Mouse (Mus musculus) lung, adult 18-20 months (tissue): ENCODE measurements around the gene Eps8l1.

Source experiments
- DNase-seq, 2 experiments: peaks; one replicate each; pipeline ENCODE4 v3.0.0; 2022; ENCODE audit warnings: mixed read lengths in 2 of 2

Gene Eps8l1

GRCm38 (mm10) chr7:4509863-4510608 is 49.6 kb downstream of the Eps8l1 start:
- DNase-seq, result peak; percentile 77 to 80

GRCm38 (mm10) chr7:4511489-4512224 is 51.2 kb downstream of the Eps8l1 start:
- DNase-seq, result peak in 1 of 2 experiments; percentile 41

DNA sequence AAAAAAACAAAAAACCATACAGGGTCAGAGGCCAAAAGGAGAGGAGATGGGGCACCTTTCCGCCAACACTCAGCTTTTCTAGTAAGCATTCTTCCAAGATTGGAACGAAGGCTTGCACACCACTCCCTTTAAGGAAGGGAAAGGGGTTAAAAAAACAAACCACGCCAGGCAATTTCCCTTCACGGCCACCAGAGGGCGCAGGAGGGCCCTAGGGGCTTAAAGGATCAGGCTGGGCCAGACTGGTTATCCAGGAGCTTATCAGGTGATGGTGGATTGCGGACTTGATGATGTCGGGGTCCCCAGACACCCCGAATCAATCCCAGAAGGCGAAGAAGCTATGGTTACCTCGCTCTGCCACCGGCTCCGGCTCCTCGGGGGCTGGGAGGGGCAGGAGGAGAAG is 52.8 kb downstream of the Eps8l1 start:
- peak in 1 of 2 experiments; percentile 39 for DNase-seq

GRCm38 (mm10) chr7:4513829-4514712 is 53.6 kb downstream of the Eps8l1 start:
- no peak for DNase-seq

DNA sequence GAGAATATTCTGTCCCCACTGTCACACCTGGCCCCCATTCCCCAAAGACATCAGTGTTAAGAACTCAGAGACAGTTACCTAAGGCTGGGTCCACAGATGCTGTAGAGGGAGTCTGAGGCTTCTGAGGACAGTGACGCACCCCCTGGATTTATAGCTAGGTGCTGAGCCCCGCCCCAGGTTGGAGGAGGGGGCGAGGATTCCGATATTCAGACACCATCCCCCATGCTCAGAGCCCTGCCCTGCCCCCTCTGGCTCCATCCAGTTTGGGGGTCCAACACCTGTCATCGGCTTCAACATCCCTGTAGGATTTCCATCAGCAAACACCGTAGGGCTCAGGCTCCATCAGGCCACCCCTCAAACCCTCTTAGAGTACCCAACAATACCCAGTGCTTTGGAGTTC is 55.4 kb downstream of the Eps8l1 start:
- DNase-seq, result no peak

- no peak for DNase-seq
Observed at GRCm38 (mm10) chr7:4516332-4517050, 56.0 kb downstream of the Eps8l1 start, which contains the start of gene Tnnt1. Tnnt1 (minus strand) TSS chr7:4516382.

GRCm38 (mm10) chr7:4518487-4518886 is 58.0 kb downstream of the Eps8l1 start:
- DNase-seq, result no peak

GRCm38 (mm10) chr7:4521231-4522003 is 60.9 kb downstream of the Eps8l1 start:
- DNase-seq, result no peak

DNA sequence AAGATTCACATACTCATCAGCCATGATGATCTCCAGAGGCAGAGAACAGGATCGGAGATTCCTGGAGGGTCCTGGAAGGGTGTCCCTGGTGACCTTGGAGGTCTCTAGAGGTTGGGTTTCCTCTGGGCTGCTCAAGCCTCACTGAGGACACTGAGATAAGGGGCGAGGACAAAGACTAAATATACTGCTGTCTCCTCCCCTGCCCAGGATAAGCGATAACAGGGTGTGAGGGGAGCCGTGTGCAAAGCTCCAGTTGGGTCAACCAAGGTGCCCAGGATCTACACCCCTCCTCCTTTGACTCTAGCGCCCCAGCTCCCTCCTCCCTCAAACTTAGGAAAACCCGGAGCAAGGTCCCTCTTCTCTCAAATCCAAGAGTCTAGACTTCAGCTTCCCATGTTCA is 61.8 kb downstream of the Eps8l1 start:
- DNase-seq, result no peak

DNA sequence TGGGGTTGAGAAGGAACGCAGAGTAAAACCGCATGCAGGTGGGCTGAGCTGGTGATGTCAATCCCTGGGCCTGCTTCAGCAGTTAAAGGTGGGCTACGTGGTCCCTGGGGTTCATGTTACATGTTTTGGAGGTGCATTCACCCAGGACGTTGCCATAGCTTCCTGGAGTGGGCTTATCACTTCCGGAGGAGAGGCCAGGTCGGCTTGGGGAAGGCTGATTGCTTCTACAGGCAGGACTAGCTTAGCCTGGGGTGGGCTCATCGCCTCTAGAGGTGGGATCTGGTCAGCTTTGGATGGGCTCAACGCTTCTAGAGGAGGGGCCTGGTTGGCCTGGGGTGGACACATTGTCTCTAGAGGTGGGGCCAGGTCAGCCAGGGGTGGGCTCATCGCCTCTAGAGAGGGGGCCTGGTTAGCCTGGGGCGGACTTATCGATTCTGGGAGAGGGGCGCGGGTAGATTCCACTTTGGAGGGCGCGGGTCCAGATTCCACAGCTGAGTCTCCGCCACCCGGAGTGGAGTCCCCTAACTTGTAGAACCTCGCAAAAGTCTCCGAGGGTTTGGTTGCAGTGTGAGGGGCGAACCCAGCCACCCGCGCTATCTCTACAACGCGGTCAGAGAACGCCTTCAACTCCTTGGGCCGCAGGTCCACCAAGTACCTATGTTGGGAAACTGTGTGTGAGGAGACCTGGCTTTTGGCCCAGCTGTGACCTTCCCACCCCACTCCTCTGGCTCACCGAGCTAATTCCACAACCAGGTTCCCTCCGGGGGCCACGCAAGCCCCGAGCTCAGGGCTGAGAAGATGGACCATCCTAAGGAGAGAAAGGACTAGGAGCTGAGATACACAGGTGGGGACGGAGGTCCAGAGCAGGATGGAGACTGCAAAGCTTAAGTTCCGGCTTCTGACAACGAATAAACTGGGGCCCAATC is 63.0 kb downstream of the Eps8l1 start:
- DNase-seq, result no peak

DNA sequence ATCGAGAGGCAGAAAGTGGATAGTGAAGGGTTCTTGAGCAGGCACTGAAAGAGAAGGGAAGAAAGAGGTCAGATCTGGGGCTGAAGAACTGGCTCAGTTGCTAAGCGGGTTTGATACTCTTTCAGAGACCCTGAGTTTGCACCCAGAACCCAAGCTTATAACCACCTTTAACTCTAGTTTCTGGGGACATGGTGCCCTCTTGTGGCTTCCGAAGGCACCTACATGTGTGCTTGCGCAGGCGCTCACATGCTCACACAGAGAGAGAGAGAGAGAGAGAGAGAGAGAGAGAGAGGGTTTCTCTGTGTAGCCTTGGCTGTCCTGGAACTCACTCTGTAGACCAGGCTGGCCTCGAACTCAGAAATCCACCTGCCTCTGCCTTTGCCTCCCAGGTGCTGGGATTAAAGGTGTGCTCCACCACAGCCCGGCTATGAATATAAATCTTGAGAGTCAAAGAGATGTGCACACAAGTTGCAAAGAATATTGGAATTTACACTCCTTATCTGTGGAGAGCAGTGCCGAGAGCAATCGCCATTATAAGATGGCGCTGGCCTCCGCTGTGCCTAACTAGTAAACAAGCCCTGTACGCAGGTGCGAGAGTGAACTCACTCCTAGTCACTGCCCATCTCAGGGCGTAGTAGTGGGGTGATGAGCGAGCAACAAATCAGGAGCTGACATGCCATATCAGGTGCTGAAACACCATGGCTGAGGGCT is 63.9 kb downstream of the Eps8l1 start, which contains the start of gene Tnni3:
Gene Tnni3 (minus strand): TSS at position 18 of the 711 bp plus-strand sequence.
- DNase-seq, result peak; percentile 32 to 41

DNA sequence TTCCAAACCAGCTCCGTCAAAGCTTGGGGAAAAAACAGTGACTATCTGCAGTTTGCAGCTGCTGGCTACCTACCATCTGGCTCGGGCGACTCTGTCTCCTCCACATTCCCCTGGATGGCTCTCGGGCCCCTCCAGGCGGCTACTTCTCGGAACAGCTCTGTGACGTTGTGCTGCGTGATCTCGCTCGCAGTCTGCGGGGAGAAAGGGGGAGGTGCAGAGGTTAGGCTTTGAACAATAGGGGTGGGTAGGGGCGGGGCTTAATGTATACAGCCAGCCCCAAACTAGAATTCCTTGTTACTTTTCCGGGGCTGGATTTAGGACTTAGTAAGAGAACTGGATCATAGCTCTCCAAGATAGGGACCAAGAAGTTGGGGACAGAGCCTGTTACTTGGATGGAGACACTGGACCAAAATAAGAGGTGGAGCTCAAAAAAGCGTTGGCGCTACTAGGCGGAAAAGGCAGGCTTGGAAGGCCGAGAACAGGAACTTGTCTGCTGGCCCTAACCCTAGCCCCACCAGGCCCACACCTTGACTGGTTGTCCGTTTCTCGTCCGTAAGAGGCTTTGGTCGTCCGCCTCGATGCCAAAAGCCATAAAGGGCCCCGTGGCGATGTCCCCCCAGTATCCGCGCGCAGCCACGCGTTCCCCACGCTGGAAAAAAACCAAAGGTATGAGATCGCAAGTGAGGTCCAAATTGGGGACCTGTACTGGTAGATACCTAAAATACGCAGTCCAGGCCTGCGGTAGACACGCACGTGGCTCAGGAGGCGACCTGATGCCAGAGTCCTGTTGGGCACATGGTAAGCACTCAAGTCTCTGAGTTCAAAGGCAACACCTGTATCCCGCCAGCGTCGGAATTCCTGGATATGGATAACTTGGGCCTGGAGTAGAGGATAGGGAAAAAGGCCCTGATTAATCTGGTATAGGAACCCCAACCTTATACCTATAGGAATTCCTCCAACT is 66.1 kb downstream of the Eps8l1 start:
- DNase-seq, result peak; percentile 79 to 80

DNA sequence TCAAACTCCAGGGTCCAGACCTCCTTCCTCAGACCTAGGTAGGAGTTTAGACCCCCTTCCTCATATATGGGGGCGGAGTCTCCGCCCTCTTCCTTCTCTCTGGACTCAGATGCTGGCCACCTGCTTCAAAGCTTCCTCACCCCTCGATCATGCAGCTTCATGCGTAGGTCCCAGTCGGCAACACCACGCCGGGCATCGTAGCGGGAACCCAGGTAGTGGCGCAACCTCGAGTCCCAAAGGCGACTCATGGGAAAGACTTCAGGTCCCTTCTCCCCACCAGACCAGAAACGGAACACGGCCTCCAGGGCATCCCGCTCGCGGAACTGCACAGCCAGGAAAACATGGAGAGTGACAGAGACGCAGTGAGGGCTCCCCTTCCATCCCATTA is 66.8 kb downstream of the Eps8l1 start:
- DNase-seq, result no peak
